Mouse (Mus musculus) lung, embryonic 16.5 days (tissue): ENCODE results near the gene Scarb1. TPM values are rescaled to one million over a fixed set of nuclear protein-coding genes. Genes with fewer than 3 reads are reported as not detected.

ENCODE experiments used
- ATAC-seq: fragments of 200-750 bp; cut with Nextera tagmentation; 2 replicates; pipeline ENCODE4 v1.8.0; 2017; ENCODE audit warnings: low read depth, mild to moderate bottlenecking, moderate library complexity
- H3K27ac ChIP-seq: fragments of 300-500 bp; sonication (generic); 2 replicates; pipeline ENCODE4 v1.5.1; 2014; ENCODE audit warnings: mild to moderate bottlenecking, control low read depth, low read length
- H3K27me3 ChIP-seq: fragments of 300-500 bp; sonication (generic); 2 replicates; pipeline ENCODE4 v1.6.1; 2014; ENCODE audit warnings: low read depth, low read length, mixed read lengths; ENCODE audit not compliant: control insufficient read depth, insufficient read depth
- H3K36me3 ChIP-seq: fragments of 300-500 bp; sonication (generic); 2 replicates; pipeline ENCODE4 v1.6.1; 2014; ENCODE audit warnings: low read length; ENCODE audit not compliant: control insufficient read depth, insufficient read depth
- H3K4me1 ChIP-seq: fragments of 300-500 bp; sonication (generic); replicated peaks from 2 replicates; pipeline ENCODE4 v1.6.1; 2014; ENCODE audit warnings: low read length, mixed read lengths; ENCODE audit not compliant: control insufficient read depth, insufficient read depth
- H3K4me2 ChIP-seq: fragments of 300-500 bp; sonication (generic); 2 replicates; pipeline ENCODE4 v1.6.1; 2014; ENCODE audit warnings: low read depth, low read length, control low read depth
- H3K4me3 ChIP-seq: fragments of 300-500 bp; sonication (generic); 2 replicates; pipeline ENCODE4 v1.5.1; 2014; ENCODE audit warnings: mild to moderate bottlenecking, low read length, control low read depth
- H3K9ac ChIP-seq: fragments of 300-500 bp; sonication (generic); 2 replicates; pipeline ENCODE4 v1.6.1; 2014; ENCODE audit warnings: low read length, control low read depth
- H3K9me3 ChIP-seq: fragments of 300-500 bp; sonication (generic); 2 replicates; pipeline ENCODE4 v1.6.1; 2016; ENCODE audit warnings: low read length; ENCODE audit not compliant: control insufficient read depth
- WGBS: fragments of 180-500 bp; shearing (Covaris S2); extraction: QIAGEN DNeasy Blood & Tissue Kit; methylation state at CpG from one replicate; pipeline ENCODE4 v1.1.7; 2014; 5-methylcytosine and 5-hydroxymethylcytosine counted together
- polyA plus RNA-seq: library from polyadenylated mRNA; unstranded; fragments of >200 nt; fragmentation: Nextera tagmentation; extraction: Ambion mirVana; gene quantifications from 2 replicates; pipeline ENCODE4 v1.2.1, GENCODE M21; 2015

Gene Scarb1
- polyA plus RNA-seq, 1 experiment from 2014 or later = 66.6 TPM

DNA sequence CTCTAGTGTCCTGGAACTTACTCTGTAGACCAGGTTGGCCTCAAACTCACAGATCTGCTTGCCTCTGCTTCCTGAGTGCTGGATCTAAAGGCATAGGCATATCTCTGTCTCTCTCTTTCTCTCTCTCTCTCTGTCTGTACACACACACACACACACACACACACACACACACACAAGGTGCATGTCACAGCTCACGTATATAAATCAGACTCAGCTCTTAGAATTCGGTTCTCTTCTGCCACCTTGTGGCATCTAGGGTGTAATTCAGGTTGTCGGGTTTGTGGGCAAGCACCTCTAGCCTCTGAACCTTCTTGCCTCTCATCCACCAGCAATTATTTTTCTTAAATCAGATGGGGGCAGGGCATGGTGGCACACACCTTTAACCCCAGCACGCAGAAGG, 27.7 kb upstream of the Scarb1 start:
- Histone ChIP-seq H3K36me3 (no peaks in the 10 kb centered on the region), H3K4me1 (no peaks in the 10 kb centered on the region), H3K9me3 (no peaks in the 10 kb centered on the region; the same call in 1 of the 2 replicates), H3K4me3 (no peak overlapping the region), H3K27ac (no peak overlapping the region), H3K4me2 (no peak overlapping the region), H3K9ac (no peak overlapping the region), H3K27me3 (no peaks in the 10 kb centered on the region)
- 1% methylated on average over 4 of the region's 4 CpGs for WGBS
- peak; percentile 51 for ATAC-seq

DNA sequence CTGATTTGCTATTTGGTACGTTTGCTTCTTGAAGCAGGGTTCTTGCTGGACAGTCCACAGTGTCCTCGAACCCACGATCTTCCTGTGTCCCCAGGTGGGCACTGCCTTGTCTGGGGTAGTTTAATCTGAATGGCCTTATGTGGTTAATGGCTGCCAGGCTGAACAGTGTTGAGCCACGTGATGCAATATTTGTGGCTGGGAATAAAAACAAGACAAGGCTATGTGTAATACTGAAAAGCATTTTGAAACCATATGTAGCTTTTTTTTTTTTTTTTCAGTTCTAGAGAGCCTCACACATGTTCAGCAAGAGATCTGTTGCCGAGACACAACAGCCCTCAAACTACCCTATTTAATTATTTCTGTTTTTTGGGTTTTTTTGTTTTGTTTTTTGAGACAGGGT, 27.3 kb upstream of the Scarb1 start:
- ATAC-seq = no peak
- H3K36me3 ChIP-seq = no peaks in the 10 kb centered on the region
- no peak overlapping the region for H3K27ac ChIP-seq
- WGBS = 59% methylated on average over 5 of the region's 5 CpGs
- no peaks in the 10 kb centered on the region for H3K9me3 ChIP-seq
- H3K9ac ChIP-seq = no peak overlapping the region
- H3K27me3 ChIP-seq = no peaks in the 10 kb centered on the region
- H3K4me3 ChIP-seq = no peak overlapping the region
- no peaks in the 10 kb centered on the region for H3K4me1 ChIP-seq
- H3K4me2 ChIP-seq = no peak overlapping the region

- ATAC-seq = no peak
- WGBS = 67% methylated on average over 4 of the region's 4 CpGs
Measured at GRCm38 (mm10) chr5:125364851-125365429, 24.0 kb upstream of the Scarb1 start.

DNA sequence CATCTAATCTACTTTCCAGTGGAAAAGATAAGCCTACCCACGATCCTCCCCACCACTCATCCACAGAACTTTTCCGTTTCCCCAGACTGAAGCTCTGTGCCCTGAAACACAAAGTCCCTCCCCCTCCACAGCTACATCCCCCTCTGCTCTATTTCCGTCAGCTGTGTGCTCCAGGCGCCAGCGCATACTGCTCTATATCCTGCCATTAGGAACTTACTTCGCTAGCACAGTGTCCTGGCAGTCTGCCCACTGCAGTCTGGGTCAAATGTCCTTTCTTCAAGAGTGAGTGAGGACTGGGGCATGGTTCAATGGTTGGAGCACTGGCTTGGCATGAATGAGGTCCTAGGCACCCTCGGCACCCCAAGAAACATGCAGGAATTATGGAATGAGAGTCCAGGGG, 23.0 kb upstream of the Scarb1 start:
- WGBS = 40% methylated on average over 7 of the region's 7 CpGs
- Histone ChIP-seq H3K4me2 (no peak overlapping the region), H3K36me3 (no peaks in the 10 kb centered on the region), H3K9ac (no peak overlapping the region), H3K27ac (no peak overlapping the region), H3K4me1 (no peaks in the 10 kb centered on the region), H3K9me3 (no peaks in the 10 kb centered on the region), H3K4me3 (no peak overlapping the region), H3K27me3 (no peaks in the 10 kb centered on the region)
- peak; percentile 77 for ATAC-seq

More at GRCm38 (mm10) chr5:125364851-125365429, 24.0 kb upstream of the Scarb1 start:
- H3K36me3 ChIP-seq = no peaks in the 10 kb centered on the region
- no peaks in the 10 kb centered on the region for H3K27me3 ChIP-seq
- H3K4me3 ChIP-seq = no peak overlapping the region
- H3K9ac ChIP-seq = no peak overlapping the region
- H3K9me3 ChIP-seq = no peaks in the 10 kb centered on the region
- H3K27ac ChIP-seq = no peak overlapping the region
- H3K4me1 ChIP-seq = no peaks in the 10 kb centered on the region
- H3K4me2 ChIP-seq = no peak overlapping the region

GRCm38 (mm10) chr5:125360981-125361510, 20.2 kb upstream of the Scarb1 start:
- H3K4me1 ChIP-seq = no peaks in the 10 kb centered on the region
- H3K27ac ChIP-seq = no peak overlapping the region
- WGBS = 73% methylated on average over 16 of the region's 16 CpGs
- H3K27me3 ChIP-seq = no peaks in the 10 kb centered on the region
- H3K36me3 ChIP-seq = no peaks in the 10 kb centered on the region
- no peak overlapping the region for H3K4me2 ChIP-seq
- no peak for ATAC-seq
- H3K4me3 ChIP-seq = no peak overlapping the region
- H3K9me3 ChIP-seq = no peaks in the 10 kb centered on the region
- H3K9ac ChIP-seq = no peak overlapping the region

GRCm38 (mm10) chr5:125360566-125360965, 19.7 kb upstream of the Scarb1 start:
- Histone ChIP-seq H3K4me2 (no peak overlapping the region), H3K27me3 (no peaks in the 10 kb centered on the region), H3K27ac (no peak overlapping the region), H3K9ac (no peak overlapping the region), H3K4me3 (no peak overlapping the region), H3K4me1 (no peaks in the 10 kb centered on the region), H3K36me3 (no peaks in the 10 kb centered on the region), H3K9me3 (no peaks in the 10 kb centered on the region)
- WGBS = 70% methylated on average over 9 of the region's 9 CpGs
- no peak for ATAC-seq

DNA sequence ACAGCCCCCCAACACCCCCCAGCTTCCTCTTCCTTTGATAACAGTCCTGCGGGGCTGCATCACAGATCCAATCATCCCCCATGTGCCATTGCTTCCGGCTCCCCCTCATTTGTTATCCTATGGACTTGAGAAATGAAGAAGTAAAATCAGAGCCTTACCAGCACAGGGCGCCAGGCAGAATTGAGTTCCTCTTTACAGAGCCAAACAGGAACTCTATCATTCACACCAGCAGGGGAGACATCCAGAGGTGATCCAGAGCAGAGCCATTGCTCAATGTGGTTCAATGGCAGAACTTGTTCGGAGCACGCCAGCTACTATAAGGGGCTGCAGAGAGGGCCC, 17.3 kb upstream of the Scarb1 start:
- no peaks in the 10 kb centered on the region for H3K4me1 ChIP-seq
- no peaks in the 10 kb centered on the region for H3K9me3 ChIP-seq
- no peak overlapping the region for H3K9ac ChIP-seq
- ATAC-seq = 0 out of 2 replicates have a peak, but pooled peaks have one; percentile 17
- no peak overlapping the region for H3K27ac ChIP-seq
- WGBS = 47% methylated on average over 5 of the region's 5 CpGs
- peak overlapping the region; percentile 4 for H3K4me2 ChIP-seq
- no peaks in the 10 kb centered on the region for H3K36me3 ChIP-seq
- H3K27me3 ChIP-seq = no peaks in the 10 kb centered on the region
- H3K4me3 ChIP-seq = no peak overlapping the region

- Histone ChIP-seq H3K4me1 (no peaks in the 10 kb centered on the region), H3K9me3 (0 out of 2 replicates have a peak, but pooled peaks cover 2% of the 10 kb centered on the region), H3K36me3 (no peaks in the 10 kb centered on the region), H3K4me2 (peak overlapping the region; percentile 4), H3K27ac (no peak overlapping the region), H3K9ac (no peak overlapping the region), H3K27me3 (no peaks in the 10 kb centered on the region), H3K4me3 (no peak overlapping the region)
- WGBS = 64% methylated on average over 12 of the region's 12 CpGs
- no peak for ATAC-seq
Measured at GRCm38 (mm10) chr5:125357543-125358269, 16.8 kb upstream of the Scarb1 start.

GRCm38 (mm10) chr5:125355650-125356049, 14.8 kb upstream of the Scarb1 start:
- H3K9me3 ChIP-seq = 0 out of 2 replicates have a peak, but pooled peaks cover 2% of the 10 kb centered on the region
- H3K27me3 ChIP-seq = no peaks in the 10 kb centered on the region
- H3K9ac ChIP-seq = no peak overlapping the region
- no peaks in the 10 kb centered on the region for H3K36me3 ChIP-seq
- no peak overlapping the region for H3K27ac ChIP-seq
- no peak overlapping the region for H3K4me2 ChIP-seq
- no peaks in the 10 kb centered on the region for H3K4me1 ChIP-seq
- no peak for ATAC-seq
- WGBS = 29% methylated on average over 7 of the region's 7 CpGs
- no peak overlapping the region for H3K4me3 ChIP-seq
